Mouse (Mus musculus) midbrain, postnatal 0 days (tissue): Measurements from ENCODE around the gene Scd4. TPM values are rescaled to one million over a fixed set of nuclear protein-coding genes. Genes with fewer than 3 reads are reported as not detected.

Source experiments
- ATAC-seq: fragments of 200-750 bp; cut with Nextera tagmentation; 2 replicates; pipeline ENCODE4 v1.8.0; 2017; ENCODE audit warnings: moderate number of reproducible peaks, mild to moderate bottlenecking, moderate TSS enrichment, moderate library complexity; ENCODE audit not compliant: low FRiP score
- DNase-seq: peaks from one replicate; pipeline ENCODE4 v3.0.0-alpha.2; 2015; ENCODE audit warnings: low spot score
- H3K27ac ChIP-seq: fragments of 300-500 bp; sonication (generic); 2 replicates; pipeline ENCODE4 v1.5.1; 2014; ENCODE audit warnings: low read depth, mild to moderate bottlenecking, low read length, mixed read lengths
- H3K27me3 ChIP-seq: fragments of 300-500 bp; sonication (generic); 2 replicates; pipeline ENCODE4 v1.6.1; 2014; ENCODE audit warnings: low read length, control low read depth, mixed read lengths; ENCODE audit not compliant: insufficient read depth
- H3K36me3 ChIP-seq: fragments of 300-500 bp; sonication (generic); 2 replicates; pipeline ENCODE4 v1.6.1; 2014; ENCODE audit warnings: low read length, control low read depth, mixed read lengths; ENCODE audit not compliant: insufficient read depth
- H3K4me1 ChIP-seq: fragments of 300-500 bp; sonication (generic); 2 replicates; pipeline ENCODE4 v1.6.1; 2014; ENCODE audit warnings: mild to moderate bottlenecking, control low read depth, antibody characterized with exemption, low read length, mixed read lengths; ENCODE audit not compliant: insufficient read depth
- H3K4me2 ChIP-seq: fragments of 300-500 bp; sonication (generic); 2 replicates; pipeline ENCODE4 v1.6.1; 2014; ENCODE audit warnings: low read depth, mild to moderate bottlenecking, low read length, mixed read lengths; ENCODE audit not compliant: poor library complexity, severe bottlenecking
- H3K4me3 ChIP-seq: fragments of 300-500 bp; sonication (generic); 2 replicates; pipeline ENCODE4 v1.5.1; 2014; ENCODE audit warnings: low read depth, mild to moderate bottlenecking, low read length, moderate library complexity
- H3K9ac ChIP-seq: fragments of 300-500 bp; sonication (generic); replicated peaks from 2 replicates; pipeline ENCODE4 v1.6.1; 2014; ENCODE audit warnings: mild to moderate bottlenecking, low read length, moderate library complexity, mixed read lengths; ENCODE audit not compliant: poor library complexity, severe bottlenecking
- H3K9me3 ChIP-seq: fragments of 300-500 bp; sonication (generic); 2 replicates; pipeline ENCODE4 v1.6.1; 2016; ENCODE audit warnings: low read length, control low read depth
- CTCF ChIP-seq: IDR thresholded peaks from 2 replicates; pipeline ENCODE4 v1.5.1; 2016; ENCODE audit warnings: antibody characterized with exemption, mild to moderate bottlenecking
- WGBS: fragments of 180-500 bp; shearing (Covaris S2); extraction: QIAGEN DNeasy Blood & Tissue Kit; methylation state at CpG from one replicate; pipeline ENCODE4 v1.1.7; 2014; 5-methylcytosine and 5-hydroxymethylcytosine counted together
- microRNA-seq: library from miRNA; unstranded; fragments of <30 nt; microRNA quantifications from one replicate; pipeline ENCODE4, GENCODE M21; 2016; ENCODE audit warnings: borderline number of aligned reads
- polyA plus RNA-seq: library from polyadenylated mRNA; unstranded; fragments of >200 nt; fragmentation: Nextera tagmentation; extraction: Ambion mirVana; gene quantifications from 2 replicates; pipeline ENCODE4 v1.2.1, GENCODE M21; 2015
- total RNA-seq: library from RNA; depleted of rRNA; stranded (reverse); fragments of >200 nt; gene quantifications from 2 replicates; pipeline ENCODE4 v1.2.3, GENCODE M21; 2014; rRNA removed

The Scd4 gene
- total and polyA plus RNA-seq, 2 experiments from 2014 or later = 0.17 to 0.44 TPM

DNA sequence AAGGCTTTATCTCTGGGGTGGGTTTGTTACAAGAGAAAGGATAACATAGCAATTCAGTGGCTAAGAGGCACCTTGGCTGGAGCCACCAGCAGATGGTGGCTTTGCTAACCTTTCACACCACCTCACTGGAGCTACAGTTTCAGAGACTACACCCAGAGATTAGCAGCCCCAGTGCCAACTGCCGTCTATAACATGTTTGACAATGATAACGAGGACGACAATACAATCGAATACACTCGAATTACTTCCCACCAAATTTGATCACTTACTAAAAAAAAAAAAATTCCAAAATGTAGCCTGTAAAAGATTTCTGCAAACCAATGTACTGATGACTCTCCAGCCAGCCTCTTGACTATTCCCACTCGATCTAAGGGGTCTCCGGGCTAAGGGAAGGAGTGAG, 62.1 kb downstream of the Scd4 start:
- Histone ChIP-seq H3K36me3 (peaks cover 22% of the 10 kb centered on the region), H3K27me3 (no peaks in the 10 kb centered on the region), H3K9me3 (no peaks in the 10 kb centered on the region), H3K9ac (no peak overlapping the region), H3K4me1 (no peaks in the 10 kb centered on the region), H3K4me3 (no peak overlapping the region), H3K4me2 (no peak overlapping the region), H3K27ac (no peak overlapping the region)
- no peak for TF ChIP-seq CTCF
- DNase-seq = no peak
- ATAC-seq = no peak
- 87% methylated on average over 7 of the region's 7 CpGs for WGBS

Small RNA genes lying within 50 kb of the gene (microRNA-seq; reads per million reads assigned to microRNA genes)
- gene Mir5114 = not detected

Other genes with a start within 250 kb of the Scd4 start
- gene Chuk, start 225.6 kb upstream of the Scd4 start, total RNA-seq = 40.7 and 52.4 TPM in 2 replicates
- gene Chuk, start 225.6 kb upstream of the Scd4 start, polyA plus RNA-seq = 31.6 and 34.7 TPM in 2 replicates
- gene Cwf19l1, start 197.2 kb upstream of the Scd4 start, total RNA-seq = 13.4 and 27.0 TPM in 2 replicates
- gene Cwf19l1, start 197.2 kb upstream of the Scd4 start, polyA plus RNA-seq = 27.8 and 30.6 TPM in 2 replicates
- 40.4 and 56.7 TPM in 2 replicates for gene Bloc1s2, start 186.6 kb upstream of the Scd4 start, total RNA-seq
- 200 and 201 TPM in 2 replicates for gene Bloc1s2, start 186.6 kb upstream of the Scd4 start, polyA plus RNA-seq
- gene Pkd2l1, start 140.7 kb upstream of the Scd4 start, total RNA-seq = 0.27 TPM in 1 of 2 replicates, not detected in the other
- gene Pkd2l1, start 140.7 kb upstream of the Scd4 start, polyA plus RNA-seq = 0.06 and 0.07 TPM in 2 replicates
- 2.7 and 3.9 TPM in 2 replicates for gene Scd3, start 129.8 kb upstream of the Scd4 start, total RNA-seq
- 5.9 and 6.0 TPM in 2 replicates for gene Scd3, start 129.8 kb upstream of the Scd4 start, polyA plus RNA-seq
- gene Scd2, start 39.4 kb upstream of the Scd4 start, total RNA-seq = 905 and 948 TPM in 2 replicates
- 224 and 226 TPM in 2 replicates for gene Scd2, start 39.4 kb upstream of the Scd4 start, polyA plus RNA-seq
- gene Scd1, start 74.8 kb downstream of the Scd4 start, total RNA-seq = 38.5 and 42.3 TPM in 2 replicates
- 7.1 and 7.5 TPM in 2 replicates for gene Scd1, start 74.8 kb downstream of the Scd4 start, polyA plus RNA-seq
- gene Wnt8b, start 160.4 kb downstream of the Scd4 start, total RNA-seq = 0.05 TPM in 1 of 2 replicates, not detected in the other
- 0.44 and 1.0 TPM in 2 replicates for gene Wnt8b, start 160.4 kb downstream of the Scd4 start, polyA plus RNA-seq
- gene Sec31b, start 212.8 kb downstream of the Scd4 start, total RNA-seq = 0.11 and 0.38 TPM in 2 replicates
- gene Sec31b, start 212.8 kb downstream of the Scd4 start, polyA plus RNA-seq = 0.13 and 0.26 TPM in 2 replicates
- gene Gm20538, start 219.7 kb downstream of the Scd4 start, total RNA-seq = not detected in 2 replicates
- not detected in 2 replicates for gene Gm20538, start 219.7 kb downstream of the Scd4 start, polyA plus RNA-seq
- gene Ndufb8, start 222.3 kb downstream of the Scd4 start, total RNA-seq = 387 and 560 TPM in 2 replicates
- gene Ndufb8, start 222.3 kb downstream of the Scd4 start, polyA plus RNA-seq = 841 and 914 TPM in 2 replicates
- gene Hif1an, start 229.8 kb downstream of the Scd4 start, total RNA-seq = 9.3 and 12.2 TPM in 2 replicates
- gene Hif1an, start 229.8 kb downstream of the Scd4 start, polyA plus RNA-seq = 15.8 and 18.1 TPM in 2 replicates